Mouse (Mus musculus) cerebellum, postnatal 14 days (tissue): Measurements from ENCODE around the gene Fgd2.

ENCODE experiments used
- DNase-seq, 2 experiments: peaks; one replicate each; pipeline ENCODE4 v3.0.0; 2021; ENCODE audit warnings: mixed read lengths in 2 of 2

The Fgd2 gene

DNA sequence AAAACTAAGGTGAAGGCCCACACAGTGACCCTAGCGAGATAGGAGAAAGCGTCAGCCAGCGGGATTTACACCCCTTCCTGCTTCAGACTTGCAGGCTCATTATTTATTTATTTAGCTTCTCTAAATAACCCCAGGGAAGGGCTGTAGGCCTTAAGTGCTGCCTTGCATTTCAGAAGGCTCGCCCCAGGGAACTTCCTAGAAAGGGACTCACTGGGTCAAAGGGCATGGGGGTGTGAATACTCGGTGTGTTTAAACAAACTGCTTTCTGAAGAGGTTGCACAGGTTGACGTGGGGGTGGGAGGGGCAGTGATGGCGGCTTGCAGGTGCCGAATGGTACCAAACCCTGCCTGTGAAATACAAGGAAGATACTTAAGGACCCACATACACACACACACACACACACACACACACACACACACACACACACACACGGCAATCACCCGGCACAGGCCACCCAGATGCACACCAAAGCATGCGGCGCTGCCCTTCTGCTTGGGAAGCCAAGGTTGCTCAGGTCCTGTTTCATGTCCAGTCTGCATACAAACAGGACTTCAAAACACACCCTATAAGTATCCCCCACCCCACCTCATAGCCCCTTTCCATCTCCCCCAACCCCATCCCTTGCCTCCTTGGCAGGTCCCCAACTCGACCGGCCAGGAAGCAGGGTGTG is 38.7 kb downstream of the Fgd2 start:
- no peak for DNase-seq

GRCm38 (mm10) chr17:29400044-29400443 is 39.3 kb downstream of the Fgd2 start:
- DNase-seq, result no peak

- DNase-seq, result no peak
Measured at GRCm38 (mm10) chr17:29401741-29402268, 41.1 kb downstream of the Fgd2 start.

- DNase-seq, result no peak
Measured at GRCm38 (mm10) chr17:29403179-29403578, 42.5 kb downstream of the Fgd2 start.

GRCm38 (mm10) chr17:29405501-29405900 is 44.8 kb downstream of the Fgd2 start:
- no peak for DNase-seq

GRCm38 (mm10) chr17:29406077-29406476 is 45.4 kb downstream of the Fgd2 start:
- DNase-seq, result no peak

DNA sequence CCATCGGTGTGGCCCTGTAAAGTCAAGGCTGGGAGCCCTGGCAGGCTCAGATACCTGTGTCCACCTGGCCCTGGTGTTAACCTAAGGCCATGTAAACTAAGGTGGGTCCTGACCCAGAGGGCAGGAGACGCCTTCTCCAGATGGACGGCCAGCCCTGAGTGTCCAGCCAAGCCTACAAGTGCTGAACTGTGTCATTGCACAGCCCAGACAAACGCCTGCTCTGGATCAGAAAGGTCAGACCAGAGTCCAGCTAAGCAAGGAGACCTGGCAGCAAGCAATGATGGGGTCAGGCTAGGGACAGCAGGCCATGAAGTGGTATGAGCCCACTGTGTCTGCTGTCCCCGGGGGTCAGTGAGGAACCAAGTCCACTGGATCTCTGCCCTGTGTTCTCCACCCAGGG is 46.7 kb downstream of the Fgd2 start:
- no peak for DNase-seq

DNA sequence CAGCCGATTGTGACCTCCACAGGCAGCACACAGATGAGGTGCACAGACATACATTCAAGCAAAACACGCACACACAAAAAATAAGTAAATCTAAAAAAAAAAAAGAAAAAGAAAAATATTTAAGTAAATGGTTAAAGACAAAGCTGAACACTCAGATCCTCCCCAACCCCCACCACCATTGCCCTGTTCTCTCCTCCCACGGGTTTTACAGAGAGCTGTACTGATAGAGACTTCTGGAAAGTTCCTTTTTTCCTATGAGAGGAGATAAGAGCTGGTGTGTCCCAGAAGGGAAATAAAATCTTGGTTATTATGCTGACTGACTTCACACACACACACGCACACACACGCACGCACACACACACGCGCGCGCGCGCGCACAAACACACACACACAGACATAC is 47.6 kb downstream of the Fgd2 start:
- no peak for DNase-seq

GRCm38 (mm10) chr17:29409800-29410343 is 49.2 kb downstream of the Fgd2 start:
- DNase-seq, result no peak

DNA sequence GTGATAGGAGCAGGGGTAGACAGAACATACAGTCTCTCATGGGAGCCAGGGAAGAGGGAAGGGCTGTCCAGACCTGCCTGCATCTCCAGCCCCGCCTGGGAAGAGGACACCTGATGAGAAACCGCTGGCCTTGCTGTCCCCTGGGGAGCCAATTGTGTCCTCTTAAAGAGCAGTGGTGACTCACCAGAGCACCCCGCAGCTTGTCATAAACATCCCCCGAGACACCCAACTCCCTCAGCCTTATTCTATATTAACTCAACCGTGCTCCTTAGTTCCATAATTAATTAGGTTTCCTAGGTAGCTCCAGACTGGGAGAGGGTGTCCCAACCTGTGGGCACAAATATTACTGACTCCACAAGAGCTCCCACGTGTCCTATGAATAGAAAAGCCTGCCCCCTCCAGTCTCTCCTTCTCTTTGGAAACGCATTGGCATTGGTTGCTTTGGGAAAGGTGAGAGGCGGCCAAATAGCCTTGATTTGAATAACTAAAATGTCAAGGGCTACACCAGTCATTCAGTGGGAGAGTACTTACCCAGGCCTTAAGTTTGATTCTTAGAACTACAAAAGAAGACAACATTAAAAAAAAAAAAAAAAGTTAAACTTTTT is 51.2 kb downstream of the Fgd2 start:
- no peak for DNase-seq

DNA sequence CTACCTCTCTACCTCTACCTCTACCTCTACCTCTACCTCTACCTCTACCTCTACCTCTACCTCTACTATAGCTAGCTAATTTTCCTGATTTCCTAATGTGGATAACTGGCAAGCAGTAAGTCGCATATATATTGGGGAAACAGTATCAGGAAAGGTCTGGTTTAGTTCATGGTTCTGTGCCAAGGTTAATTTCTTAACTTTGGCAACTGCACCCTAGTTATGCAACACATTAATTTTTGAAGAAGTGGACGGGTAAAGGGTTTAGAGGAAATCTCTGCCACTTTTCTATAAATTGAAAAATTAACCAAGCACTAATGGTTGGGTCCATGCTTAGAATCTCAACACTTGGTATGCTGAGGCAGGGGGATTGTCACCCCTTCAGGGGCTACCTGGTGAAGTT is 53.9 kb downstream of the Fgd2 start:
- no peak for DNase-seq

- DNase-seq, result peak in 1 of 2 experiments; percentile 47
Measured at GRCm38 (mm10) chr17:29415761-29416662, 55.3 kb downstream of the Fgd2 start.

- DNase-seq, result no peak
Measured at GRCm38 (mm10) chr17:29416757-29417156, 56.0 kb downstream of the Fgd2 start.

DNA sequence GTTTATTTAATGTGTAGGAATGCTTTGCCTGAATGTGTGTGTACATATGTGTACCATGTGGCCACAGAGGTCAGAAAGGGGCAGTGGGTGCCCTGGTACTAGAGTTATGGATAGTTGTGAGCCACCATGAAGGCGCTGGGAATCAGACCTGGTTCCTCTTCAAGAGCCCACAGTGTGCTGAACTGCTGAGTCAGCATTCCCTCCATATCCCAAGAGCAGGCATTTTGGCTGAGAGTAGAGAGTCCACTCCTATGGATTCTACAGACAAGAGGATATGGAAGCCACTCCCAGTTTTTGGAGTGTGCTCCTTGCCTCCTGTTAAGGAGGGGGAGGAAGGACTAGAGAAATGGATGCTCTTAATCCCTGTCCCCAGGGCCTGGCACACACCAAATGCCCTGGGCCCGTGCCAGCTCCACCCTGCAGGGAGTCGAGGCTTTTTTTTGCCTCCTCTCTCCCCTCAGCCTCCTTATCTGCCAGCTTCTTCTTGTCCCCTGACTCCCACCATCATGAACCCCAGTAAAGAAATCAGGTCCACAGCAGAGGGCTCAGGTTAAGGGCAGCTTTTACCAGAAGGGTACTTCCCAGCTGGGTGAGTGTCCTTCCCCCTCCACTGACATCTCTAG is 58.2 kb downstream of the Fgd2 start:
- peak; percentile 41 to 58 for DNase-seq

DNA sequence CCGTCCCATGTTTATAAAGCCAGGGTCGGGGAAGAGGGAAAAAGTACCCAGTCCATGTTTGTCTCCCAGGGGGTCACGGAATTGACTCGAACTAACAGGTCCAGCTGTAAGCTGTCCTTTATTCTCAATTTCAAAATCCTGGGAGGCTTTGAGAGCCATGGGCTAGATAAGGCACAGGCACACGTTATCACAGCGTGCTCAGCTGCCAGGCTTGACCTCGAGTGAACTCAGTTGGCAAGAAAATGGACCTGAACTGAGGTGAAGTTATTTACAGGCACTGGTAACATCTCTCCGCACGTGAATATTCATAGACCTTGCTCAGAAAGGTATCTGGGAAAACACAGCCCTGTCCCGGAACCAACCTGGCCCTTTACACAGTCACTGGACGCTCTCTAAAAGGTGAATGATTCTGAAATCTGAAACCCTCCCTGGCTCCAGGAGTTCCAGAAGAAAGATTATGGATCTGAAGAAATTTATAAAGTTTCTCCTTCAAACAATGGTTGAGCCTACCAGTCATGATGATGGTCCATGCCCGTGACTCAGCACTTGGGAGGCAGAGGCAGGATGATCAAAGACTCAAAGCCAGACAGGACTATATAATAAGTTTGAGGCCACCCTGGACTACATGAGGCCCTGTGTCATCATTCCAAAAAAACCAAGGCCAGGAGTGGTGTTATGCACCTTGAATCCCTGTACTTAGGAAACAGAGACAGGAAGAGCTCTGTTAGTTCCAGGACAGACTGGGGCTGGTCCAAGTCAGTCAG is 59.4 kb downstream of the Fgd2 start:
- DNase-seq, result no peak

DNA sequence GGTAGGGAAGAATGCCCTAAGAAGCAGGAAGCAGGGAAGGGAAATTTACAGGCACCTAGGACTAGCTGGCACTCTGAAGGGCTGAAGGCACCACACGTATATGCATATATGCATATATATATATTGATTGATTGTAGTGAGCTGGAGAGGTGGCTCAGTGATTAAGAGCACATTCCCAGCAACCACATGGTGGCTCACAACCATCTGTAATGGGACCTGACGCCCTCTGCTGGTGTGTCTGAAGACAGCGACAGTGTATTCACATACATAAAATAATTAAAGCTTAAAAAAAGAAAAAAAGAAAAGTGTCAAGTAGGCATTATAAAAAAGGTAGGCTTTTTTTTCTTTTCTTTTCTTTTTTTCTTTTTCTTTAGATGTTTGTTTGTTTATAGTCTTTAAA is 60.6 kb downstream of the Fgd2 start:
- DNase-seq, result no peak

DNA sequence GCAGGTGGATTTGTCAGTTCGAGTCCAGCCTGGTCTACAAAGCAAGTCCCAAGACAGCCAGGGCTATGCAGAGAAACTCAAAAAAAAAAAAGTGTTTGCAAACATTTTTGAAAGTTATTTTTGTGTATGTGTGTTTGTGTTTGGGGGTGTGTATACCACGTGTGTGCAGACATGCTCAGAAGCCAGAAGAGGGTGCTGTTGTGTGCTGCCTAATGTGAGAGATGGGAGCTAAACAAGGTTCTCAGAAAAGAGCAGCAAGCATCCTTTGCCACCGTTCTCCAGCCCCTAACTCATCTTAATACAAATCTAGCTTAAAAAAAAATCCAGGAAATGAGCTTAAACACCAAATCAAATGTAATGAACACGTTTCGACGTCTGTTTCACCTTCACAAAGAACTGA is 61.6 kb downstream of the Fgd2 start:
- DNase-seq, result no peak

DNA sequence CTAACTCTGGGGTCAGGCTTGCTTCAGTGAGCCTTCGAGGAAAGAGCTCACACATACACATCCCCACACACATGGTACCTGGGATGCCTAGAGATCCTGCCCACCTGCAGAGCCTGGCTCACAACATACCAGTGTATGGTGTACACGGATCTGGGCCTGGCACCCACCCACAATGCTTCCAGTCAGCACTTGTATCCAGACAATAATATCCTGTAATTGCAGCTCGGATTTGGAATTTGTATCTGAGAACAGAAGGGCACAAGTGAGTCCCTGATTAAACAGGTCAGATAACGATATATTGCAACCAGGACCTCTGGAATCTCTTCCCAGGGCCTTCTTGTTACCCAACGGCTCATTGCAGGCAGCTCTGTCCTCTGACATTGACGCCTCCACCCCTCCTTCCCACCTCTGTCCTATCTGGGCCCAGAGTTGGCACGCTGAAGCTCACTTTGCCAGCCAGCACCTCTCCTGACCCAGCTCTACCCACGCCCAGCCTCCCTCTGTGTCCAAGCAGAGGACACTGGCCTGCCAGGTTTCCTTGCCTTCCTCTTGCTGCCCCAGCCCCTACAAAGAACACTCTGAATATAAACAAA is 62.3 kb downstream of the Fgd2 start:
- no peak for DNase-seq

- no peak for DNase-seq
Measured at GRCm38 (mm10) chr17:29423991-29424390, 63.3 kb downstream of the Fgd2 start.

DNA sequence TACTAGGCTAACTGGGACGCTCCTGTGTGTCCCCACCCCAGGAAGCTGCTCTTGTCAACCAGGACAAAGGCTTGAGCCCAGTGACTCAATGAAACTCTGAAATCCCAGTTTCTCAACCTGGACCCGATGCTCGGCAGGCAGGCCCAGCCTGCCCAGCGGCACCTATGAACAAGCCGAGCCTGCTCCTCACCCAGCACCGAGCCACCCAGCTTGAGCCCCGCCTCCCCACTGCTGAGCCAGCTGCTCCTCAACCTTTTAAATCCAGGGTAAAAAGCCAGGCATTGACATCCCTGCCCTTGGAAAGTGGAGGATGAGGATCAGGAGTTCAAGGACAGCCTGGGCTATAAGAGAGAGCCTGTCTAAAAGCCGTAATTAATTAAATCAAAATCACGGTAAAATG is 64.6 kb downstream of the Fgd2 start:
- DNase-seq, result no peak

DNA sequence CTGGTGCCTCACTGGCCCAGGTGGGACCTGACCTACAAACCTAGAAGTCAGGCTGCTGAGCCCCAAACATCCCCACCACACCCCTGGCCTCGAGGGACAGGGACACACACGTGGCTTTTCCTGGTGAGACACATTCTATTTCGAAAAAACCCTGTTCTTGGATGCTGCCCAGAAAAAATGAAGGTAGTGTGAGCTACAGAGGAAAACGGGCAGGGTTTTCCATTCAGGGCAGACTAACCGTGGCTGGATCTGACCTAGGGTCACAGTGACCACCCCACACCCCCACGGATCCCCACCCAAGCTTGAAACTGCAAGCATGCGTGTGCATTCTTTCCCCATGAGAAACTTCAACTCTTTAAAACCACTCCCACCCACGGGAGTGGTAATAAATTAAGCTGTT is 67.5 kb downstream of the Fgd2 start:
- DNase-seq, result no peak

- DNase-seq, result no peak
Measured at GRCm38 (mm10) chr17:29428826-29429225, 68.1 kb downstream of the Fgd2 start.
